Mouse (Mus musculus) kidney, adult 18-20 months (tissue): ENCODE measurements around the gene Asb14.
"Not testable (repeated sequence)": the region's sequence is repeated elsewhere in the genome, so short reads cannot be mapped to it uniquely, and the experiment has no call there.

ENCODE experiments used
- DNase-seq: peaks from one replicate; pipeline ENCODE4 v3.0.0; 2021

The Asb14 gene

DNA sequence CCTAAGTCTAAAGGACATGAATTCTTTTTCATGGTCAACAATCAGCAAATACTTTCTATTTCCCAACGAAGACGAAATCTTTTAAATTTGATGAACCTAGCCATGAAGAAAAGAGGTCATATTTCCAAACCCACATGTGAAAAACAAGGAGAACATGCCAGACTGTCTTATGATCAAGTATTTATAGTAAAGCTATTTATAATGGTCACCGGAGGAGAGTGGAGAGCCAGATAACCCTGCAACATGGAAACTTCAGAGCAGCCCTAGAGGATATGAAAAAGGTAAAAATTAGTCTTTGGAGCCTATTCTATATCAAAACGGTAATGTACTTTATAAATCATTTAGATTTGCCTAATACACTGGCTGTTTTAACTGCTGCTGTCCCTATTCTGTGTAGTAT lies at the start of gene Asb14:
TSS of gene Asb14 (plus strand) at position 166 of the 400 bp plus-strand sequence.
- no peak for DNase-seq

DNA sequence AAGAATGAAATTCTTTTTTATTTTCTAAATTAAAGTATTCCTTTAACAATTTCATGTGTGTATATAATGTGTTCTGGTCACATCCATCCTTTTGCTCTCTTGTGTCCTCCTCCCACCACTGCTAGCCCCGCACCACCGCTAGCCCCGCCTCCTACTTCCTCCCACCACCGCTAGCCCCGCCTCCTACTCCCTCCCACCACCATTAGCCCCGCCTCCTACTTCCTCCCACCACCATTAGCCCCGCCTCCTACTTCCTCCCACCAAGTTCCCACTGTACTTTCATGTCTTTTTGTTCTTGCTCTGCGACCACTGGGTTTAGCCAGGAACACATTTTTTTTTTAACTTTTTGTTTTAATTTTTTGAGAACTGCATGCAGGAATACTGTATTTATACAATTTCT lies 41.3 kb upstream of the Asb14 start:
- no peak for DNase-seq

DNA sequence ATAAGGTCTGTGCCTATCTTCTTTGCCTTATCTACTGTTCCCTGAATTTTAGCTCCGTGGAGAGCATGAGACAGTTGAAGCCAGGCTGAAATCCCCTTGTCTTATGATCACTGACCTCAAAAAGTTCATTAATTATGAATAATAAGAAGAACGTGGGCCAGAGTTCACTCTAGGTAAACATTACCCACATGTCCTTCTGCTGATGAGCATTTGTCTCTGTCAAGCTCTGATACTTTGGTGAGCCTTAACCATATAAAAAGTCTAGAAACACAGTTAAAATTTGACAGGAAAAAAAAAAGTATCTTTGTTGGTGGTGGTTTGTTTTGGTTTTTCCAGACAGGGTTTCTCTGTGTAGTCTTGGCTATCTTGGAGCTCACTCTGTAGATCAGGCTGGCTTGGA lies 40.3 kb upstream of the Asb14 start:
- DNase-seq: no peak

DNA sequence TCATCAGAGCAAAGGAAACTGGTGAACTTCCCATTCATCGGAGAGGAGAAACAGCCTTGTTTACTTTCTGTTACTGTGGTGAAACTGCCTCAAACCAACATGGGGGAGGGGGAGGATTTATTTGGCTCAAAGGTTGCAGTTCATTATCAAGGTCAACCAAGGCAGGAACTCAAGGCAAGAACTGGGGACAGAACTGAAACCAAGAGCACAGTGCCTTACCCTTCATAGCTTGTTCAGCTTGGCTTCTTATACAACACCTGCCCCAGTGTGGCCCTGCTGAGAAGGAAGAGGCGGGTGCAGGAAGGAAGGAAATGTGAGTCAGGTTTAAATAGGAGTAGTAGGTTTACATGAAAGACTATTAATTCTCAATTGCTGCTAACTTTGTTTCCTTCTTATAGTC lies 36.0 kb upstream of the Asb14 start:
- DNase-seq: peak; percentile 10

DNA sequence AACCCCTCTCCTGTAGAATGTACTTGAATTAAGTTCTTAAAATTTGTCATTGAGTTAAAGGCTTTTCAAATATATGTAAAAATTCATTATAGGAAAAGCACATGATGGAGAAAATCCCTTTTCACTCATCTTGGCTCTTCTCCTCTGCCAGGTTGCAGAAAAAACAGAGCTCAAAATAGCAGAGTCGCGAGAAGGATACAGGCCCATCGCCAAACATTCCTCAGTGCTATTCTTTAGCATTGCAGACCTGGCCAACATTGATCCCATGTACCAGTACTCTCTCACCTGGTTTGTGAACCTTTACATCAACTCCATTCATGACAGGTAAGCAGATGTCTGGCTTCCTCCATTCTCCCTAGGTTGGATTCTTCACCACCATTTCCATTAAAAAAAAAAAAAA lies 35.3 kb upstream of the Asb14 start:
- no peak for DNase-seq

DNA sequence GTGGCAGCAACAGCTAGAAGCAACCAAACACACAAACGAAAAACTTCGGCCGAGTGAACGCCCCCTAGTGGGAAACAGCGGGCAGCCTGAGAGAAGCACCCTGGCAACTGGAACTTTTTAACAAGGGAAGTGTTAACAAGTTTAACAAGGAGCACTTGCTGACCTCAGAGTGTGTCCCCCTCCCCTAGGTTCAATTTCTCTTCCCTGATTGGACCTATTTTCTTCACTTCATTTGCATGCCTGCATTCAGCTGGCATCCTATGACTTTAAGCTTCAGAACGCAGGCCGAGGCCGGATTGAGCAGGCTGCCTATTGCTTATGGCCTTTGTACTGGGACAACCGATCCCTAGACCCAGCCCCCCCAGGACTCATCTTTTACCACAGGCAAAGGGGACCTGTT lies 27.0 kb upstream of the Asb14 start:
- no peak for DNase-seq

DNA sequence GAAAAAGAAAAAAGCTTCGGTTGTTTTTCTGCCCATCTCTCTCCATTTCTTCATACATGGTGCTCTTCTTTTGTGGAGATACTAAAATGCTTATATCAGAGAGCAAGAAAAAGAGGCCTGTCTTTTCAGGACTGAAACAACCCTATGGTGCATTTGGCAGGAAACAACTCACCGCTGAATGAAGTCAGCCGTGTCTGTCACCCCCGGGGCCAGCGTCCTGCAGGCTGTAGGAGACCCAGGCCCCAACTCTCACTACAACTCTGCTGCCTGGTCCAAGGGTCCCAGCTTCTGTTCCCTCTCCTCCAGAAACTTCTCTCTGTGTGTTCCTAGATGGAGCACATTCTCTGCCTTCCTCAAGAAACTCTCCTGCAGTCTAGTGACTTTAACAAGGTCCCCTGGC lies 26.1 kb upstream of the Asb14 start:
- no peak for DNase-seq

DNA sequence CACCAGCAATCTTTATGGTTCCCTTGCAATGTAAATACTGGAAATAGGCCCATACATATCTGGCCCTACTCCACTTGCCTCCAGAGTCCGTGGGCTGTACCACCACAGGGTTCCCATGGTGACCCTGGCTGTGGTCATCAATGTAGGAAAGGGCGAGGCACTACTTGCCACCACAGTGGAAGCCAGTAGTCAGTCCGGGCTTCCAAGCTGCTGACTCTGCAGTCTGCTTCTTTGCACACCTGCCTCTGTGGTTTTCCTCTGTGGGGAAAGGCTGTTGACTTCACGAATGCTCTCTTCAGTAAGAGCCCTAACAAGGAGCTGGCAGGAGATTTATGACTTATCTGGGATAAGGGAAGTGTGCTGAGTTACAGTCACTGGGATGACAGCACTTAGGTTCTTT lies 15.6 kb upstream of the Asb14 start:
- no peak for DNase-seq

DNA sequence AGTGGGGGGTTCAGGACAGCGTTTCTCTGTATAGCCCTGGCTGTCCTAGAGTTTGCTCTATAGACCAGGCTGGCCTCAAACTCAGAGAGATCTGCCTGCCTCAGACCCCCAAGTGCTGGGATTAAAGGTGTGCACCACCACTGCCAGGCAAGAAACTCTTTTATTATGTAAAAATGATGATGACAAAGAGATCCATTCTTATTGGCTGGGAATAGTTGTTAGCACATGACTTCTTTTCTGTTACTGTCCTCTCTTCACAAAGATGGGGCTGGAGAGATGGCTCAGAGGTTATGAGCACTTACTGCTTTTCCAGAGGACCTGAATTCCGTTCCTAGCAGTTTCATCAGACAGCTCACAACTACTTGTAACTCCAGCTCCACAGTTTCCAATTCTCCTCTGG lies 14.4 kb upstream of the Asb14 start:
- DNase-seq: no peak

DNA sequence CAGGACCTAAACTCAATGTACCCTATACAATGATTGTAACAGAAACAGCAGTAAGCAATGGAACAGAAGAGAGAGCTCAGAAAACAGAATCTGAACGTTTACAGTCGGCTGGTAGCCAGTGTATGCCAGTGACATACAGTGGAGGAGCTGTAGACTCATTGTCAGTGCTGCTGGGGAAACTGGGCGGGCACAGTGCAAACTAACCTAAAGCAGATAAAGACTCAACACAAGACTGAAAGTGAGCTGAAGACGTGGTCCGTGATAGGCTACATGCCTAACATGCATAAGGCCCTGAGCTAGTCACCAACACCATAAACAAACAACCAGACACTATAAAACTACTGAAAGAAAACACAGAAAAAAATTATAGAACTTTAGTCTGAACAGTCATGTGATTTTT lies 12.7 kb upstream of the Asb14 start:
- no peak for DNase-seq

DNA sequence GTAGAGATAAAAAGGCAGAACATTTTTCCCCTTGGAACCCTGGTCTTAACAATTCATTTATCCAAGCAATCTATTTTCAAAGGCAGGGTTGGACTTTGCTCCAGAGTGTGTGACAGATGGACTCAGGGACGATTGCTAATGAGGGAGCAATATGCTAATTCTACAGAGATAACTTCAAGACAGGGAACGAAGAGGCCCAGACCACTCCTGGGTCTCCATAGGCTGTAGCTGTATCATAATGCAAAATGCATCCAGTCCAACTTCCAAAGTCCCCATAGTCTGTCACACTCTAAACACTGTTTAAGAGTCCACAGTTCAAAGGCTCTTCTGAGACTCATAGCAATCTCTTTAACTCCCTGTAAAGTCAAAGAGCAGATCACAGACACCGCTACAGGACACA lies 7.1 kb upstream of the Asb14 start:
- DNase-seq: no peak

DNA sequence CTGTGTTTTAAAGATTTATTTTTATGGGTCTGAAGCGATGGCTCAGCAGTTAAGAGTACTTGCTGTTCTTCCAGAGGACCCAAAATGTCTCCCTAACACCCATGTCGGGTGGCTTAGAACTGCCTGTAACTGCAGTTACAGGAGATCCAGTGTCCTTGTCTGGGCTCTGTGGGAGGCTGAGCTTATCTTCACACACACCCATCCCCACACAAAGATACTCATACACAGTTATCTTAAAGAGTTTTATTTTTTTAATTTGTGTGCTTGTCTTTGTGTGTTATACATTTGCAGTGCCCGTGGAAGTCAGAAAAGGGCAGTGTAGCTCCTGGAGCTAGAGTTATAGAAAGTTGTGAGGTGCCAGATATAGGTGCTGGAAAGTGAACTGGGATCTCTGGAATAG lies 3.6 kb upstream of the Asb14 start:
- DNase-seq: no peak

DNA sequence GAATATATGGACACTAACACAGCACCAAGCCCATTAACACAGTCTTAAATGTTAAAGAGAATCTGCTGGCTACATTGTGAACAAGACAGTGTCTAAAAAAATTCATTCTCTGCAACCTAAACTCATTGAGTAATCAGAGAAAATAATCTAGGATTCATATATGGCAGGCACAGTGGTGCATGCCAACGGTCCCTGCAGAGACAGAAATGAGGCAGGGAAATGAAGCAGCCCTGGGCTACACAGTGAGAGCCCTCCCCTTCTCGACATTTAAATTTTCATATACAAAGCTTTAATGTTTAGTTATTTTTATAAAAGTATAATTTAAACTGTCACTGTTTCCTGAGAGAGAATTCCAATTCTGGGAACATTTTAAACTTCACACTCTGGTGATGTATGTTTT lies 5.1 kb downstream of the Asb14 start:
- DNase-seq: no peak

DNA sequence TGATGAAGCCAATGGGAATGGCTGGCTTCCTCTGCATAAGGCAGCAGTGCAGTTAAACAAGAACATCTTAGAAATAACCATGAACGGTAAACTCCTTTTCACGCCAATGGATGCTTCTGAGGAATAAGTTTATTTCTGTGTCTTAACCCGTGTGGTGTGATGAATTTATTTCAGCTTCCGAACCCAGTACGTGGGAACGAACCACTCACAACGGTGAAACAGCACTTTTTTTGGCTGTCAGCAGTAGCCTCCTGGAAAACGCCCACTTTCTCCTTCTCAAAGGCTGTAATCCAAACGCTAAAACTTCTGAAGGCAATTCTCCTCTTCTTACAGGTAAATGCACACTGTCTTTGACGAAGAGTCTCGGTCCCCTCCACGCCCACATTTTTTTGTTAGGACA lies 6.5 kb downstream of the Asb14 start:
- DNase-seq: no peak

DNA sequence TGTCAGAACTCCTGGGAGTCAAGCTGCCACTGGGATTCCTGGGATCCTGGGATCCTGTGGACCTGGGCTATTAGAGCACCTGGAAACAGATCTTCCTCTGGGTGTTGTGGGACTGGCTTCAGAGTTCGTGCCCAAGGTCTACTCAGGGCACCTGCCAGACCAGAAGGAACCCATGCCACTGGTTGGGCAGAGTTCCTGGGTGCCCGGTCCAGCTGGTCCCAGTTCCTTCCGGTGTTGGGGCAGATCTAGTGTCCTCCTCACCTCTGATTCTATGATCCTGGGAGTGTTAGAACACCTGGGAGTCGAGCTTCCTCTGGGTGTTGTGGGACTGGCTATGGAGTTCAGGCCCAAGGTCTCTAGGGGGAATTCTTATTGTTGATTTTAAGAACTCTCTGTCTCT lies 13.0 kb downstream of the Asb14 start:
- DNase-seq: no peak

DNA sequence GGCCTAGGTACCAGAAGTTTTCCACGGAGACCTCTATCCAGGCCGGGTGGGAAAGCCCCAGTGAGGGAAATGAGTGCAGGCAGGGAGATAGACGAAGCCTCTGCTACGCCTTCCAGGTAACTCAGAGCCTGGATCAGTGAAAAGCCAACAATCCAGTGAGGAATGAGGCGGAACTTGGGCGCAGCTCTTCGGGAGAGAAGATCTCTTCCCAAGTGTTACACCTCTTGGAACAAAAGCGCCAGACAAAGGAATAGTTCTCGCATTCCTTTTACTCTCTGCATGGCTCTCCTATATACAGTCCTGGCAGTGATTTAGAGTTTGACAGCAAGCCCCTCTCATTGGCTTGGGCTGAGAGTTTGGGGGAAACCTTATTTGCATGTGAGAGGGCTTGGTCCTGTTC lies 16.1 kb downstream of the Asb14 start:
- DNase-seq: not testable (repeated sequence)

DNA sequence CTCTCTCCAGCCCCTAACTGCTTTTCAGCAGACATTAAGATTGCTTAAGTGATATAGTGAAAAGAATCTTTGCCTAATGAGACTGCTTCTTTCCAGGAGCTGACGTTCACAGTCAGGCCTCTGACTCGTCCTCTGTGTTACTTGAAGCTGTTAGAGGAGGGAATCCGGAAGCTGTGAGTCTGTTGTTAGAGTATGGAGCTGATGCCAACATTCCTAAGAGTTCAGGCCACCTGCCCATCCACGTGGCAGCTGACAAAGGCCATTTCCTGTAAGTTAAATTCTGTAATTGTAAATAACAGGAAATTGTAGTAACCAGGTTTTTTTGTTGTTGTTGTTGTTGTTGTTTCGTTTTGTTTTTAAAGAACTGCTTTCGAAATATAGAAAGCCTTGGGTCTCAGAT lies 16.8 kb downstream of the Asb14 start:
- peak; percentile 40 for DNase-seq

DNA sequence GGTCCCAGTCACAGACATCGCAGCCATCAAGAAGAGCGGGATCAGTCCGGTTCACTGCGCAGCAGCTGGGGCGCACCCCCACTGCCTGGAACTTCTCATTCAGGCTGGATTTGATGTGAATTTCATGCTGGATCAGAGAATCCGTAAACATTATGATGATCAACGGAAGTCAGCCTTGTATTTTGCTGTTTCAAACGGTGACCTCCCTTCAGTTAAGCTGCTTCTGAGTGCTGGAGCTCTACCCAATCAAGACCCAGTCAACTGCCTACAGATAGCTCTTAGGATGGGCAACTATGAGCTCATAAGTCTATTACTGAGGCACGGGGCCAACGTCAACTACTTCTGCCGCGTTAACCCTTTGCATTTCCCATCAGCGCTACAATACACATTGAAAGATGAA lies 17.5 kb downstream of the Asb14 start:
- no peak for DNase-seq

DNA sequence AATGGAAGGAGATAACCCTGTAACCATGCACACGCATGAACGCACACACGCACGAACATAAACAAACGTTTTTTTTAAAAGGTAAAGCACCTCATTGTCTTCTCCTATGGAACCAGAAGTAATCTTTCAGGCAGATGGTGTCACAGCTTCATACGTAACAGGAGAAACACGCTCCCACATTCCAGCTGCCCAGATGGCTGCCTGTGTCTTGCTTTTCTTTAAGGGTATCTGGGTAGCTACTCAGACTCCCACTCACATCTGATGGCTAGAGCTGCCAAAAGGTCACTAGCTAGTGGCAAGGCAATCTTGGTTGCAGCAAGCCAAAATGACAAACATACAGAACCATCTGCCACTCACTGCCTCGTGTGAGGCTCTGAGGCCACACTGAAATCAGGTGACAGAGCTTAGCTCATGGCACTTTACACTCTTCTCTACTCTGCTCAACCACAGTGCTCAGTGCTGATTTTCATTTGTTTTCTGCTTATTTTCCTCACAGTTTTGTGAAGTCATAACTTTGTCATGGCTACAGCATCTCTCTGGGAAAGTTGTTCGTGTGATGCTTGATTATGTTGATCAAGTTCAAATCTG lies 19.4 kb downstream of the Asb14 start:
- no peak for DNase-seq

DNA sequence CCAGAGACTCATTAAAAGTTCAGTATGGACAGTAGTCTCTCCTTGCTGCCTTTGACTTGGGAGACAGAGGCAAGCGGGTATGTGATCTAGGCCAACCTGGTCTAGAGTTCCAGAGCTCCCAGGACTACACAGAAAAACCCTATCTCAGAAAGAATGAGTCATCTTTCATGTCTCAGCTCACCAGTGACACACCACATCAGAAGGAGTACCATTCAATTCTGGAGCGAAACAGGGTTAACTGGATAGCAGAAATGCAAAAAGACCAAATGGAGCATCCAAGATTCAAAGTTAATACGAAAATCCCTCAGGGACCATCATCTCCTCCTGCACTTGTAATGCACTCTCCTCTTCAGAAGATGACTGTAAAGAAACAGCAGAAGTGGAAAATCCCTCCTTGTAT lies 25.0 kb downstream of the Asb14 start:
- DNase-seq: no peak

DNA sequence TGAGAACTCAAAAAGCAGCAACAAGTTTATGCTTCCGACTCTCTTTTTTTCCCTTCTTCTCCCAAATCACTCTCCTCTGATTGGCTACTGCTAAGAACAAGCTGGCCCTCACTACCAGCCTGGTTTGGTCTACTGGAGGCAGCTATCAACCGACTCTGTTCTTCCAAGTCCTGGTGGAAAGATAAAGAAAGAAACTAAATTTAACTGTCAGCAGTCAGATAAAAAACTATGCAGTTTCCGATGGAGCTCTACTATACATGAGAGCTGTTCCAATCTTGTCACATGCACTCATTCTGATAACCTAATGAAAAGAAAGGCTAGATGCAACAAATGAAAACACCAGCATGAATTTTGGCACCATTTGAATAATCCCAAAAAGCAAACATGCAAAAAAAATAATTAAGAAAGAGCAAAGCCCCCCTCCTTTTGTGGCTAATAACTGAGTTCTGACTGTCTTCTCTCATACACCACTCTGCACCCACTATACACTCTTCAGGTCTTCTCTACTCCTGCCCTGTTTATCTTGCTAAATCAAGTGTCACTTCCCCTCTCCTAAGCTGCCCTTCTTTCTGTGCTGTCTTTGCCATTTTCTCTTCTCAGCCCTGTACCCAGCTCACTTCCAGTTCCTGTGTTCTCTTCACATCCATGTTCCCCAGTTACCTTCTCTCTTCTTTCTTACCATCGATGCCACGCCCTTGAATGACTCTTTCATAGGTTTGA lies 29.5 kb downstream of the Asb14 start:
- no peak for DNase-seq

DNA sequence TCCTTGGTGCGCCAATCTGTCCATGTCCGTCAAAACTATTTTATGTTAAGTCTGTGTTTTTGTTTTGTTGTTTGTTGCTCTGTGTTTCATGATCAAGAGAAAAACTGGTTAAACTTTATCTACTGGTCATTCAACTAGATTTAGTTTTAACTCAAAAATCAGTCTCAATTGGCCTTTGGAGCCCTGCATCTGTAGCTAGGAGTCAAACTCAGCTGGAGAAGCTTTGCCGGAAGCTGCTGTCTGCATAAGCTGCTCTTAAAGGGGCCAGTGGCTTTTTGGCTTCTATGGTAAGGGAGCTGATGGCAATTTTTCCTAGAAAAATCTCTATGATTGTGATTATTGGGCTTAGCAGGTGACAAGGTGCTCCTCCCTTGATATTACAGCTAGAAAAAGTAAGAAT lies 40.5 kb downstream of the Asb14 start:
- DNase-seq: peak; percentile 13

DNA sequence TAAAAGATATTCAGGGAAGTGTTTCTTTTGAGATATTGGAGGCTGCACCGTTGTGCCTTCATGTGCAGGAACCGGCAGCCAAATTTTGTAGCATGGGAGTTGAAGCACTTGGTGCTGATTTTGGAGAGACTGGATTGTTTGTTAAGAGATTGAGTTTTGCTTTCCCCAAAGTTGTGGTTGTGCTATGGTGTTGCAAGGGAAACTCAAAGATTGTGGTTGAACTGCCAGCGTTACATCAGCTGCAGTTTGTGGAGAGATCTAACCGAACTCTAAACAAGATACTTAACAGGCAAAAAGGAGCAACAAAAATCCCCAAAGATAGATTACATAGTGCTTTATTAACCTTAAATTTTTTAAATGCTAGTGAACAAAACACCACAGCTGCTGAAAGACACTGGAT lies 41.2 kb downstream of the Asb14 start:
- DNase-seq: no peak

DNA sequence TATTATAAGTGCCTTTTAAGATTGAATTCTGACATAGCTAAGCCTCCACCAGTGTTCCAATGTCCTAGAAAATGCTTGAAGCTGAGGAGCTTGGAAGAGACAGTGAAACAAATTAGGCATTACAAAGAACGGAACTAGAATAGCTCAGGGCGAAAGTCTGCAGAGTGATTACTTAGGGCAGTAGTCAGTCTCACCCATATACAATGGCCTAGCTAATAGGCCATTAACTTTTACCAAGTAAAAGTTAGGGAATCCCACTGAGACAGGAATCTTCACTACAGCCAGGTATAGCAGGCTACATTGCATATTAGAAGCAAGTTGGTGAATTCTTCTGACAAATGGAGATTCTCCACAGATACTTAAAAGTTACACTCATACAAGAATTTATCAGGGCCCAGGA lies 61.8 kb downstream of the Asb14 start:
- not testable (repeated sequence) for DNase-seq

DNA sequence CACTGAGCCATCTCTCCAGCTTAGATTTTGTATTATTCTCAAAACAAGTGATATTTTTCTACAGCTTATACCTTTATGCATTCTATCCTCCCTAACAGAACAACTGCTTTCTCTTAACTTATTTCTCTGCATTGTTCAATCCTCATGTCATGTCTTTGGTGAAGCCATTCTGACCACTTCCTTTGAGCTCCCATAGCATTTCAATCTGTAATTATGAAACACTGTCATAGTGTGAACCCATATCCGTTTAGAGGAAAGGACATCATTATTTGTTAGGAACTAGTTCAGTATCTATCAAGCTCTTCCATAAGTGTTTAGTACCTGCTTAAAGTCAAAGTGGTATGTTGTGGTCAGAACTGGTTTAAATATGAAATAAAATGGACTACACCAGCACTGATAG lies 66.2 kb downstream of the Asb14 start:
- DNase-seq: no peak
